Mouse (Mus musculus) lung, embryonic 15.5 days (tissue): ENCODE results near the gene Ccnl2. TPM values are rescaled to one million over a fixed set of nuclear protein-coding genes. Genes with fewer than 3 reads are reported as not detected.
"Not testable (repeated sequence)": the region's sequence is repeated elsewhere in the genome, so short reads cannot be mapped to it uniquely, and the experiment has no call there.

Experiments used
- ATAC-seq: fragments of 200-750 bp; cut with Nextera tagmentation; 2 replicates; pipeline ENCODE4 v1.8.0; 2017; ENCODE audit warnings: moderate number of reproducible peaks, borderline replicate concordance; ENCODE audit not compliant: low FRiP score, low TSS enrichment; ENCODE audit errors: extremely low read depth
- H3K27ac ChIP-seq: fragments of 300-500 bp; sonication (generic); 2 replicates; pipeline ENCODE4 v1.5.1; 2015; ENCODE audit warnings: moderate library complexity, mild to moderate bottlenecking, inconsistent platforms
- H3K27me3 ChIP-seq: fragments of 300-500 bp; sonication (generic); 2 replicates; pipeline ENCODE4 v1.6.1; 2015; ENCODE audit warnings: inconsistent platforms
- H3K36me3 ChIP-seq: fragments of 300-500 bp; sonication (generic); 2 replicates; pipeline ENCODE4 v1.6.1; 2015; ENCODE audit warnings: inconsistent platforms
- H3K4me1 ChIP-seq: fragments of 300-500 bp; sonication (generic); 2 replicates; pipeline ENCODE4 v1.6.1; 2015; ENCODE audit warnings: inconsistent platforms
- H3K4me2 ChIP-seq: fragments of 300-500 bp; sonication (generic); 2 replicates; pipeline ENCODE4 v1.6.1; 2015; ENCODE audit warnings: inconsistent platforms, mild to moderate bottlenecking, moderate library complexity
- H3K4me3 ChIP-seq: fragments of 300-500 bp; sonication (generic); 2 replicates; pipeline ENCODE4 v1.5.1; 2015; ENCODE audit warnings: mild to moderate bottlenecking, inconsistent platforms
- H3K9ac ChIP-seq: fragments of 300-500 bp; sonication (generic); 2 replicates; pipeline ENCODE4 v1.6.1; 2015; ENCODE audit warnings: inconsistent platforms
- H3K9me3 ChIP-seq: fragments of 300-500 bp; sonication (generic); 2 replicates; pipeline ENCODE4 v1.6.1; 2016; ENCODE audit warnings: inconsistent platforms
- WGBS: fragments of 180-500 bp; shearing (Covaris S2); methylation state at CpG from one replicate; pipeline ENCODE4 v1.1.7; 2015; 5-methylcytosine and 5-hydroxymethylcytosine counted together
- polyA plus RNA-seq: library from polyadenylated mRNA; unstranded; fragments of >200 nt; fragmentation: Nextera tagmentation; extraction: Ambion mirVana; gene quantifications from 2 replicates; pipeline ENCODE4 v1.2.1, GENCODE M21; 2015

The Ccnl2 gene
- polyA plus RNA-seq, 1 experiment from 2014 or later: 169 TPM

DNA sequence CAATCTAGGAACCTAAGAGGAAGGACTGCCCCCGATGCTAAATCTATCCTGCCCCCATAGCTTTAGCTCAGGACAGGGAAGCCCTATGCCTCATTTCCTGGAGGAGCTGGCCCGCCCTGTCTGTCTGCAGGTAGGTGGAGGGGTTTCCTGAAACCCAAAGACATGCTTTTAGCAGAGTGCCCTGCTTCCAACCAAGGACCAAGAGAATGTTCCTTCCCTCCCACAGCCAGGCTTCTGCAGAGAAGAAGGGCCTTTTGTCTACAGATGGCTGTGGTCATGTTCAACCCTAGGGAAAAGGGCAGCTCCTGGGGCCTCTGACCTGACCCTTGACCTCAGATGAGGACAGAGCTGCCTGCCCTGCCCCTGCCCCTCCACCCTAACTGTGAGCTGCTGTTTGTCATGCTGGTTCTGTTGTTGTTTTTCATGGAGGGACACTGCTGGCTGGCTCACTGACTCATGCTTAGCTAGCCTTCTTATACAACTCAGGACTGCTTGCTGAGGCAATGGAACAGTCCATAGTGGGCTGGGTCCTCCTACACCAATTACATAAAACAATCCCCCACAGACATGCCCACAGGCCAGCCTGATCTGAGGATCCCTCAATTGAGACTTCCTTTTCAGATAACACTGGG lies 35.5 kb upstream of the Ccnl2 start:
- Histone ChIP-seq H3K4me3 (no peak overlapping the region), H3K27ac (0 out of 2 replicates have a peak overlapping the region, but pooled peaks have one; percentile 8), H3K4me2 (no peak overlapping the region), H3K9ac (no peak overlapping the region), H3K4me1 (peaks cover 48% of the 10 kb centered on the region), H3K9me3 (no peaks in the 10 kb centered on the region), H3K36me3 (no peaks in the 10 kb centered on the region), H3K27me3 (peaks cover 24% of the 10 kb centered on the region)
- WGBS: 55% methylated on average over 2 of the region's 2 CpGs
- no peak for ATAC-seq

DNA sequence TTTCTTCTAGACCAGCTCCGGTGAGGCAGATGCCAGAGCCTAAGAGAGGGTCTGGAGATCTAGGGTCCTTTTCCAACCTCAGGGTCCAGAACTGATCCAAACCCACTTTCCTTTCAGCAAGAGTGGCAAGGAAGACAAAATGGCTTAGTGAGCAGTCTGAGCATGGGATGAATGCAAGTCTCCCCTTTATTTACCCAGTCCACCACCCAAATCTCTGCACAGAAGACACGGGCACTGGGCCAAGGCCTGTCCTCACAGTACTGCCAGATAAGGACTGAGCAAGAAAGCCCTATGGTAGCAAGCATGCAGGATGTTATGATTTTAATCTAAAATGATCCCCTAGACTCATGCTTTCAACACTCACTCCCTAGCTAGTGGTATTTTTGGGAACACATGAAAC lies 34.5 kb upstream of the Ccnl2 start:
- Histone ChIP-seq H3K4me2 (no peak overlapping the region), H3K4me1 (peaks cover 48% of the 10 kb centered on the region), H3K27me3 (peaks cover 16% of the 10 kb centered on the region), H3K36me3 (no peaks in the 10 kb centered on the region), H3K4me3 (no peak overlapping the region), H3K9ac (no peak overlapping the region), H3K9me3 (no peaks in the 10 kb centered on the region), H3K27ac (0 out of 2 replicates have a peak overlapping the region, but pooled peaks have one; percentile 20)
- ATAC-seq: no peak
- 57% methylated on average over 2 of the region's 2 CpGs for WGBS

DNA sequence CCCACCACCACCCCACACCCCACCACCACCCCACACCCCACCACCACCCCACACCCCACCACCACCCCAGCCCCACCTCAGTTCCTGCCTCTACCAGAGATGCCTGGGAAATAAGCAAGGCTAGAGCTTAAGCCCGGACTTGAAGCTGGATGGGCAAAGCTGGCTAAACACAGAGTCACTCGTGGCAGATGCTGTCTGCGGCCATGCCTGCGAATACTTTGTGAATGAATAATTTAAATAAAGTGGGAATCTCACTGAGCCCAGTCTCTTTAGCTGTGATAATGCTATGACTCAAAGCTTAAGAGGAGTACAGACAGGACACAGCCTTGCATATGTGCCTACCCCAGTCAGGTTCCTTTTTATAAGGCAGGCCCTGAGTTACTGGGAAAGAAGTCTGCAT lies 32.8 kb upstream of the Ccnl2 start:
- Histone ChIP-seq H3K36me3 (no peaks in the 10 kb centered on the region), H3K9me3 (no peaks in the 10 kb centered on the region), H3K27me3 (no peaks in the 10 kb centered on the region), H3K4me3 (no peak overlapping the region), H3K27ac (no peak overlapping the region), H3K4me2 (no peak overlapping the region), H3K9ac (no peak overlapping the region), H3K4me1 (peaks cover 40% of the 10 kb centered on the region)
- no peak for ATAC-seq
- WGBS: 77% methylated on average over 4 of the region's 4 CpGs

DNA sequence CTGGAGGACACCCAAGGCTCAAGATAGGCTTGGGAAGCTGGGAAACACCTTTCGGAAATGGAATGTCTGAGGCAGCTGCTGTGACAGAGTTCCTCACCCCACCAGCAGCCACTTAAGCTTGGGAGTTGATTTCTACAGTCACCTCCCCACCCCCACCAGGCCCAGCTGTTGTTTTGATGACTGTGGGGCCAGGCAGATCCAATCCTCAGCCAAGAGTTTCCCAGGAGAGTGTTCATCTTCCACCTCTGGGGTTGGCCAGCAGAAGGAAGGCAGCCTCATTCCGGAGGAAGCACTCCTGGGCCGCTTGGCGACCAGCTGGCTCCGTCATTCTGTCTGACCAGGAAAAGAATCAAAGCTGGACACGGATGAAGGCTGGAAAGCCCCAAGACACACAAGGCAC lies 31.4 kb upstream of the Ccnl2 start:
- Histone ChIP-seq H3K4me3 (no peak overlapping the region), H3K27ac (peak overlapping the region; percentile 16; the same call in 1 of the 2 replicates), H3K9me3 (no peaks in the 10 kb centered on the region), H3K36me3 (no peaks in the 10 kb centered on the region), H3K4me2 (no peak overlapping the region), H3K27me3 (no peaks in the 10 kb centered on the region), H3K4me1 (peaks cover 28% of the 10 kb centered on the region), H3K9ac (no peak overlapping the region)
- 15% methylated on average over 6 of the region's 6 CpGs for WGBS
- no peak for ATAC-seq

DNA sequence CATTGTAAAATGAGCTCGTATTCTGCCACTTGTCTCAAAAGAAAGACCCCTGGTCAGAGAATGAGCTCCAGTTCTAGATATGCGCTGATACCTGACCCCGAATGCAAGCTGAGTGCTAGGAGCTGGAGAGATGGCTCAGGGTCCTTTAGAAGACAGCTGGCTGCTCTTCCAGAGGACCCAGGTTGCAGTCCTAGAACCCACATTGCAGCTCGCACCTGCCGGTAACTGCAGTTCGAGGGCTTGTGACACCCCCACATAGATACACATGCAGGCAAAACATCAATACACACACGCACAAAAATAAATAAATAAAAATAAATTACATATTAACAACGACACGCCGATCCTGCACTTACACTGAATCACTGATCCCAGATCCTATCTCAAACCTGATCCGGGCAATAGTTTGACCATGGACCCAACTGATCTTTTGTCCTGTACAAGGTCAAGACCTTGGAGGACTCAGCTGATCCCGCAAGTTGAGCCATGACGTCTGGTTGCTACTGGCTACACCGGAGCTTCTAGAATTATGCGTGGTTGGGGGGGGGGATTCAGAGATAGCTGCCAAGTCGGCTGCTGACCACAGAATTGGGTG lies 28.7 kb upstream of the Ccnl2 start:
- Histone ChIP-seq H3K4me1 (peaks cover 11% of the 10 kb centered on the region), H3K9me3 (no peaks in the 10 kb centered on the region), H3K36me3 (no peaks in the 10 kb centered on the region), H3K9ac (no peak overlapping the region; the same call in 1 of the 2 replicates), H3K4me3 (peak overlapping the region; percentile 60), H3K4me2 (peak overlapping the region; percentile 89), H3K27ac (peak overlapping the region; percentile 51; the same call in 1 of the 2 replicates), H3K27me3 (no peaks in the 10 kb centered on the region)
- WGBS: 33% methylated on average over 16 of the region's 16 CpGs
- ATAC-seq: no peak

DNA sequence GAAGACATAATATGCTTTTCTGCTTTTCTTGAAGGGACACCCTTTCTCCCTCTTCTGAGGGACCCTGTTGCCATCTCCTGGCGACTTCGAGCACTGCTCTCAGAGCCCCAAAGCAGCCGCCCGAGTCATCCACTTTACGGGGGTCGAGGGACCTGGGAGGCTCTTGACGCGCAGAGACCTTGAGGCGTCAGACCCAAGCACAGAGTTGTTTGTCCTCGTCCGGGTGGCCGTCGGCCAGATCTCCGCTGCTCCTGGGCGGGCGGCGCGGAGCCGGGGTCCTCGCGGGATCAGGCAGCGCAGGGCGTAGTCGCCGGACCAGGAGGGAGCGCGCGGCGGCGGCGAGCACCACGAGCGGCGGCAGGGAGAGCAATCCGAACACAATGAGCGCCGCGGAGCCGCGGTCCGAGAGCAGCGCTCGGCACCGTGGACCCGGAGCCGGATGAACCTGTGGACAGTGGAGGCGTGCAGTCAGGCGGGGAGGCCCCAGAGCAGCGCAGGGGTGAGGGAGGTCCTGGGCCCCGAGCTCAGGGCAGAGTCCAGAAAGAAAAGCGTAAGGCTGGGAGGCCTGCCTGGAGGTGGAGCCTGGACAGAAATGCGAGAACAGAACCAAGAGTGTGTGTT lies 28.1 kb upstream of the Ccnl2 start:
- peak overlapping the region; percentile 66 for H3K9ac ChIP-seq
- H3K4me2 ChIP-seq: peak overlapping the region; percentile 89
- no peaks in the 10 kb centered on the region for H3K9me3 ChIP-seq
- H3K27ac ChIP-seq: peak overlapping the region; percentile 51
- H3K36me3 ChIP-seq: no peaks in the 10 kb centered on the region
- H3K4me3 ChIP-seq: peak overlapping the region; percentile 60
- peak; percentile 87 for ATAC-seq
- H3K4me1 ChIP-seq: peaks cover 11% of the 10 kb centered on the region
- H3K27me3 ChIP-seq: no peaks in the 10 kb centered on the region
- under 1% methylated on average over 52 of the region's 52 CpGs for WGBS

DNA sequence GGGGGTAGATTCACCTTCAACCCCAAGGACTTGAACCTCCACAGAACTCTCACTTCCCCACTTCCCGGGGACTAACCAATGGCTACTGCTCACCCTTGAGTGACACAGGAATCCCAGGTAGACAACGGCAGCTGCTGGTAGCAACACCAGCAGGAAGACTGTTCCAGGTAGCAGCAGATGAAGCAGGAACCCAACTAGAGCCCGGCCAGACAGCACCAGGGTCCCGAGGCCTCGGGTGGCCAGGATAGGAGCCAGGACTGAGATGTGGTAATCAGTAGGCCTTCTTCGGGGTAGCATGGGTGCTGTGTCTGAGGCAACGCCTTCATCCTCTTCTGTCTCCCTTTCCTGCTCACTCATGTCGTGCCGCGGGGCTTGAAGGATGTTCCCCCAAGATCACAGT lies 27.0 kb upstream of the Ccnl2 start:
- H3K4me2 ChIP-seq: no peak overlapping the region
- 78% methylated on average over 10 of the region's 10 CpGs for WGBS
- H3K4me3 ChIP-seq: no peak overlapping the region

DNA sequence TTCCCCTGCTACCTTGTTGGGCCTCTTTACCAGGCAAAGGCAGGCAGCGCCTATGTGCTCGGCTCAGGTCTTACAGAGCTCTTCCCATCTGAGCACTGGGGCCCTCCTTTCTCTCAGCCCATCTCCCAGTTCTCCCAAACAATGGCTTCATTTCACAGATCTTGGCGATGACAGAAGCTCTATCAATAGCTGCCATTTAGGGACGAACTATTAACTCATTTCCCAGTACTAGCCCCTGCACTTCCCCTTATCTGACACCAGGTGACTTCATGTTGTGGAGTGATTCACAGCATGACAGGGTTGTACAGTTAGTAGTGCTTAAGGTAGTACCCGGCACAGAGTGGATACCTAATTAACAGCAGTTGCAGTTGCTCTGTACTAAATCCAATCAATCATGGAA lies 26.5 kb upstream of the Ccnl2 start, which contains the start of gene Tmem88b:
TSS of gene Tmem88b (minus strand) at position 56 of the 400 bp plus-strand sequence.
- 0 out of 2 replicates have a peak within 1 kb of the TSS, but pooled peaks have one; percentile 66 for H3K9ac ChIP-seq
- no peak within 1 kb of the TSS for H3K27ac ChIP-seq
- no peaks in the 10 kb centered on the region for H3K9me3 ChIP-seq
- no peaks in the 10 kb centered on the region for H3K27me3 ChIP-seq
- H3K4me2 ChIP-seq: peak within 1 kb of the TSS; percentile 89
- no peak for ATAC-seq
- H3K4me3 ChIP-seq: peak within 1 kb of the TSS; percentile 60
- H3K4me1 ChIP-seq: peaks cover 9% of the 10 kb centered on the region
- H3K36me3 ChIP-seq: no peaks in the 10 kb centered on the region
- 63% methylated on average over 5 of the region's 5 CpGs for WGBS

More for the DNA sequence above, 27.0 kb upstream of the Ccnl2 start:
- Histone ChIP-seq H3K27ac (no peak overlapping the region), H3K9ac (no peak overlapping the region), H3K27me3 (no peaks in the 10 kb centered on the region), H3K4me1 (peaks cover 11% of the 10 kb centered on the region), H3K9me3 (no peaks in the 10 kb centered on the region), H3K36me3 (no peaks in the 10 kb centered on the region)
- ATAC-seq: no peak

DNA sequence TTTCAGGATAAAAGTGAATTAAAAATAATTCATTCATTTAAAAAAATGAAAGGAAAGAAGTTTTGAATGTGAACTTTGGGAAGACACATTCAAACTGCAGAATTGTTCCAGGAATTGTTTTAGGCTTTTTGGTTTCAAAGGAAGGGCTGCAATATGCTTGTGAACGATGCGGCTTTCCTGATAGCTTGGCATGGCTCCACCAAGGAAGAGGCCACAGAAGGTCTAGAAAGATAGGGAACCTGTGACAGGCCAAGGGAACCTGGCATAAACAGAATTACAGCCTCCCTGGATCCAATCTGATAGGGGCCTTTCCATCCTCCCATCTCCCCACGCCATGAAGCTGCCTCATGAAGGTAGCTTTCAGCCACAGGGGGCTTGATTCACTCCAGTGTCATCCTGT lies 24.0 kb upstream of the Ccnl2 start:
- H3K36me3 ChIP-seq: no peaks in the 10 kb centered on the region
- H3K27ac ChIP-seq: no peak overlapping the region
- H3K9me3 ChIP-seq: no peaks in the 10 kb centered on the region
- H3K4me3 ChIP-seq: no peak overlapping the region
- H3K9ac ChIP-seq: no peak overlapping the region
- H3K27me3 ChIP-seq: no peaks in the 10 kb centered on the region
- 58% methylated on average over 3 of the region's 3 CpGs for WGBS
- no peak overlapping the region for H3K4me2 ChIP-seq
- peaks cover 5% of the 10 kb centered on the region for H3K4me1 ChIP-seq
- ATAC-seq: no peak

DNA sequence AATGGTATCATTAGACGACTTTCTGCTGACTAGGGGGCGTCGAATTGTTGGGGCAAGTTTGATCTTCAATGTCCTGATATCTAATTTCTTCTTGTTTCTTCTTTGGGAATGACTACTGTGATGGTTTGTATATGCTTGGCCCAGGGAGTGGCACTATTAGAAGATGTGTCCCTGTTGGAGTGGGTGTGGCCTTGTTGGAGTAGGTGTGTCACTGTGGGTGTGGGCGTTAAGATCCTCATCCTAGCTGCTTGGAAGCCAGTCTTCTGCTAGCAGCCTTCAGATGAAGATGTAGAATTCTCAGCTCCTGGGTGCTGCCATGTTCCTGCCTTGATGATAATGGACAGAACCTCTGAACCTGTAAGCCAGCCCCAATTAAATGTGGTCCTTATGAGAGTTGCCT lies 23.5 kb upstream of the Ccnl2 start:
- H3K4me3 ChIP-seq, H3K4me2 ChIP-seq, H3K9me3 ChIP-seq, H3K9ac ChIP-seq, H3K27ac ChIP-seq, H3K36me3 ChIP-seq, H3K27me3 ChIP-seq, ATAC-seq, H3K4me1 ChIP-seq: not testable (repeated sequence)
- 67% methylated on average over 4 of the region's 4 CpGs for WGBS

DNA sequence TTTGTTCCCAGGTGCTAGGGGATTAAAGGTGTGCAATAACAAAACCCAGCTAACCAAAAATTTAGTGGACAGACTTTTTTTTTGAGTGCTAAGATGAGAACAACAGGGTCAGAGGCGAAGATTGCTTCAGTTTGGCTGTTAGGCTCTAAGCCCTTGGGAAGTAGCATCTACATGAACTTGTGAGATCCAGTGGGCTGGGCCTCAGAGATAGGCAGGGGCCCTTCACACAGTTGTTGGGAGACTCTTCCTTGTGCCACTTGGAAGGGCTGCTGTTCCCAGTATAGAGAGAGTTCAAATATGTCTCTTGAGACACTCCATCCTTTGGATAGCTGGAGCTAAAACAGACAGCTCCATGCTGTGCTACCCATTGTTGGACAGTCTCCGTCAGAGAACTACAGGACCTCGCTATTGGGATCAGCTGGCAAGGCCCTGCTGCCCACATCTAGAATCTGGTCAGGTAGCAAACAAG lies 22.2 kb upstream of the Ccnl2 start, which contains the start of gene Ankrd65:
TSS of gene Ankrd65 (plus strand) at position 419 of the 469 bp plus-strand sequence.
- Histone ChIP-seq H3K4me3 (no peak within 1 kb of the TSS), H3K36me3 (no peaks in the 10 kb centered on the region), H3K27me3 (no peaks in the 10 kb centered on the region), H3K9me3 (no peaks in the 10 kb centered on the region), H3K4me2 (no peak within 1 kb of the TSS), H3K27ac (no peak within 1 kb of the TSS), H3K9ac (no peak within 1 kb of the TSS), H3K4me1 (no peaks in the 10 kb centered on the region)
- 78% methylated on average over 3 of the region's 3 CpGs for WGBS
- no peak for ATAC-seq

DNA sequence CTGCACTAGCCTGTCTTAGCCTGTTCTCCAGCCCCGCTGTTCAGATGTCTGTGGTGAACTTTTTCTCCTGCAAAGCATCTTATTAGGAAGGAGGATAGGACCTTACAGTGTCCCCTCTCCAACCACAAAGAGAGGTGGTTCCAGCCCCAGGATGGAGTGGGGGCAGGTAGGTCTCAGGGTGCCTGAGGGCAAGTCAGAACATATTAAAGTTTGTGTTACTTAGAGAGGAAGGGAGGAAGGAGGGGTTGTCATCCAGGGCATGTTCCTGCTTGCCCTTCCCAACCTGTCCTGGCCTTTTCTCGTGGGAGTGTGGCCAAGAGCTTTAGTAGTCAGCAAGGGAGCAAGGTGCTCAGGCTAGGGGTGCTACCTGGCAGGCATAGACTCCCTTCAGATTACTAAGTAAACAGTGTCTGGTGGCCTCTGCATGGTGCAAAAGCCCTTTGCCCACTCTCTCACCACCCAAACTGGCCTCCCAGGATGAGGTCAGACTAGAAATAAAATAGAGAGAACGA lies 21.6 kb upstream of the Ccnl2 start:
- H3K9me3 ChIP-seq: no peaks in the 10 kb centered on the region
- H3K4me3 ChIP-seq: no peak overlapping the region
- H3K27ac ChIP-seq: no peak overlapping the region
- H3K27me3 ChIP-seq: no peaks in the 10 kb centered on the region
- H3K9ac ChIP-seq: no peak overlapping the region
- ATAC-seq: no peak
- WGBS: 45% methylated on average over 3 of the region's 3 CpGs
- H3K4me1 ChIP-seq: no peaks in the 10 kb centered on the region
- no peaks in the 10 kb centered on the region for H3K36me3 ChIP-seq
- no peak overlapping the region for H3K4me2 ChIP-seq
